Mouse (Mus musculus) spleen, adult 10 weeks (tissue): ENCODE results near the gene S100a4. TPM values are rescaled to one million over a fixed set of nuclear protein-coding genes. Genes with fewer than 3 reads are reported as not detected.

Source experiments
- polyA plus RNA-seq: library from polyadenylated mRNA; stranded (reverse); fragments of 350-450 nt; fragmentation: Illumina TruSeq; extraction: RNeasy Lipid Tissue Mini Kit (QIAGEN cat#74804); gene quantifications from one replicate; pipeline ENCODE4 v1.2.3, GENCODE M21; 2015; ENCODE audit warnings: low replicate concordance; ENCODE audit not compliant: insufficient read depth

The S100a4 gene
- 475 TPM for polyA plus RNA-seq

DNA sequence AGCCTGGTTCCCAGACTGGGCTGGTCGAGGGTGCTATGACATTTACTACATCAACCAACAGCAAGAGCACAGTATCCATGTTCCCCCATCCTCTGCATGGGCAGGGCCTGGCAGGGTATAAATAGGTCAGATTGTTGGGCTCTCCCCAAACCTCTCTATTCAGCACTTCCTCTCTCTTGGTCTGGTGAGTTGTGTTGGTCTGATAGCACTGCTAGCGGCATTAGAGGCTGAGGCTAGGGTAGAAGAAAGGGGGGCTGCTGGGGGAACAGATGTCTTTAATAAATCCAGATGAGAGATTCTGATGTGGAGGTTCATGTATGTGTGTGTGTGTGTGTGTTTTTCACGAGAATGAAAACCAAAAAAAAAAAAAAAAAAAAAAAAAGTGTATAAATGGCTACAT, at the start of gene S100a4:
S100a4 (plus strand) TSS at position 149 of the 400 bp plus-strand sequence.

DNA sequence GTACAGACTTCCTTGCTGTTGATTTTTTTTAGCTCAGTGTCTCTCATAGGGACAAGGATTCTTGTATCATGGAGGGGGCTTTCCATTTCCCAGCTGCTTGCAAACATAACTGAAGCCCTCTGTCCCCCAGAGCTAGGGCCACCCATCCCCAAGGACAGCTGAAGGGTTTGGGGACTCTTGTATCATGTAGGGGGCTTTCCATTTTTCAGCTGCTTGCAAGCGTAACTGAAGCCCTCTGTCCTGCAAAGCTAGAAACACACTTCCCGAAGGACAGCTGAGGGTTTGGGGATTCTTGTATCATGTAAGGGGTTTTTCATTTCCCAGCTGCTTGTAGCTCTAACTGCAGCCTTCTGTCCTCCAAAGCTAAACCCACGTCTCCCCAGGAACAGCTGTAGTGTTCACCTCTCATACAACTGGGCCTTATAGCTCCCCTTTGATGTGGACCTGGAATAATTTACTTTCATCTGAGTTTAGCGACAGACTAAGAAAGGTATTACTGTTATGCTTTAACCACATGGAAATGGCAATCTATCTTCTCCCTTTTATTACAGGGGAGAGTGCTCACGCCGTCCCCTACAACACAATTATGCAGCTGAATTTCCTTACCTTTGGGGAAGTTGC, 43.5 kb upstream of the S100a4 start, which contains the start of gene S100a3:
S100a3 (plus strand) TSS at position 571 of the 621 bp plus-strand sequence.

GRCm38 (mm10) chr3:90589947-90590346, 13.6 kb upstream of the S100a4 start, which contains the start of gene S100a2:
Gene S100a2, plus strand, starts transcription at chr3:90590247.

DNA sequence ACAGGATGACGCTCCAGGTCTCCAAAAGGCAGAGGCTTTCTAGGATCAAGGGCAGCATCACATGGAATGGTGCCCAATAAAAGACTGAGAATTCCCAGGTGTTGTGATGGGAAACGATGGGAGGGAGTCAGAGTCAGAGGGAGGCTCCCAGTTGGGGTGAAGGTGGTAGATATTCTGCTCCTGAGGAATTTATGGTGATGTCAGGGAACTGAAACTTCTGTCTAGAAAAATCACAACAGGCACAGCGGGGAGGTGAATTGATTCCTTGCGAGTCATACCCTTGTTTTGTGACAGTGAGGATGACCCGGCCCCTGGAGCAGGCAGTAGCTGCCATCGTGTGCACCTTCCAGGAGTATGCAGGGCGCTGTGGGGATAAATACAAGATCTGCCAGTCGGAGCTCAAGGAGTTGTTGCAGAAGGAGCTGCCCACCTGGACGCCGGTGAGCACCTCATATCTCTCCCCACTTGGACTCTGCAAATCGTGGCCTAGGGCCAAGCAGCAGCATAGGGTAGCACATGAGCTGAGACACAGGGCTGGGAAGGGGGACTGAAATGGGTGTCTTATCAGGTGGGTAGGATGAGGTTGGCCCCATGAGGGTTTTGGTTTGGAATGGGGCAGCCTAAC, 2.0 kb upstream of the S100a4 start, which contains the start of gene Gm42674:
Gm42674 (plus strand) TSS at position 419 of the 625 bp plus-strand sequence.

GRCm38 (mm10) chr3:90608223-90608622, 4.7 kb downstream of the S100a4 start, which contains the start of gene S100a5:
Gene S100a5, plus strand, starts transcription at chr3:90608523.

GRCm38 (mm10) chr3:90612728-90613291, 9.2 kb downstream of the S100a4 start, which contains the start of gene S100a6:
Gene S100a6, plus strand, starts transcription at chr3:90612882.

GRCm38 (mm10) chr3:90653717-90654116, 50.1 kb downstream of the S100a4 start, which contains the start of gene S100a7a:
Gene S100a7a, plus strand, starts transcription at chr3:90654017.

Other genes with a start within 250 kb of the S100a4 start
- gene Slc27a3, start 213.8 kb upstream of the S100a4 start, polyA plus RNA-seq, result 3.6 TPM
- gene Ints3, start 170.1 kb upstream of the S100a4 start, polyA plus RNA-seq, result 30.3 TPM
- gene Npr1, start 137.9 kb upstream of the S100a4 start, polyA plus RNA-seq, result 11.0 TPM
- gene Ilf2, start 127.6 kb upstream of the S100a4 start, polyA plus RNA-seq, result 92.2 TPM
- gene Snapin, start 112.7 kb upstream of the S100a4 start, polyA plus RNA-seq, result 82.6 TPM
- gene Chtop, start 94.3 kb upstream of the S100a4 start, polyA plus RNA-seq, result 185 TPM
- gene S100a1, start 89.4 kb upstream of the S100a4 start, polyA plus RNA-seq, result 21.1 TPM
- gene S100a13, start 89.3 kb upstream of the S100a4 start, polyA plus RNA-seq, result 60.2 TPM
- 0.93 TPM for gene S100a14, start 76.9 kb upstream of the S100a4 start, polyA plus RNA-seq
- gene S100a16, start 66.5 kb upstream of the S100a4 start, polyA plus RNA-seq, result 14.6 TPM
- 0.79 TPM for gene S100a3, start 43.2 kb upstream of the S100a4 start, polyA plus RNA-seq
- gene S100a2, start 13.5 kb upstream of the S100a4 start, polyA plus RNA-seq, result not detected
- gene Gm42674, start 1.9 kb upstream of the S100a4 start, polyA plus RNA-seq, result not detected
- not detected for gene S100a5, start 4.8 kb downstream of the S100a4 start, polyA plus RNA-seq
- 257 TPM for gene S100a6, start 9.1 kb downstream of the S100a4 start, polyA plus RNA-seq
- gene S100a7a, start 50.2 kb downstream of the S100a4 start, polyA plus RNA-seq, result not detected
- 428 TPM for gene S100a8, start 65.2 kb downstream of the S100a4 start, polyA plus RNA-seq
- 552 TPM for gene S100a9, start 92.0 kb downstream of the S100a4 start, polyA plus RNA-seq
- gene Pglyrp4, start 123.1 kb downstream of the S100a4 start, polyA plus RNA-seq, result not detected
- not detected for gene Gm5849, start 174.1 kb downstream of the S100a4 start, polyA plus RNA-seq